Mouse (Mus musculus) retina, postnatal 1 day (tissue): ENCODE measurements around the gene Ola1.

Experiments
- DNase-seq: peaks from one replicate; pipeline ENCODE4 v3.0.0-alpha.2; 2012

Ola1 gene

GRCm38 (mm10) chr2:73146111-73146510 lies 72.6 kb downstream of the Ola1 start:
- DNase-seq, result no peak

GRCm38 (mm10) chr2:73143732-73144131 lies 75.0 kb downstream of the Ola1 start:
- DNase-seq, result peak; percentile 13

GRCm38 (mm10) chr2:73142832-73143470 lies 75.8 kb downstream of the Ola1 start:
- DNase-seq, result peak; percentile 68

GRCm38 (mm10) chr2:73132897-73133296 lies 85.8 kb downstream of the Ola1 start:
- DNase-seq, result no peak

GRCm38 (mm10) chr2:73127686-73128085 lies 91.0 kb downstream of the Ola1 start:
- peak; percentile 5 for DNase-seq

- no peak for DNase-seq
Observed at GRCm38 (mm10) chr2:73118781-73119180, 99.9 kb downstream of the Ola1 start.

- no peak for DNase-seq
Observed at GRCm38 (mm10) chr2:73107089-73107488, 111.6 kb downstream of the Ola1 start.

GRCm38 (mm10) chr2:73096491-73096890 lies 122.2 kb downstream of the Ola1 start:
- no peak for DNase-seq

GRCm38 (mm10) chr2:73095300-73095699 lies 123.4 kb downstream of the Ola1 start:
- no peak for DNase-seq

GRCm38 (mm10) chr2:73093032-73093431 lies 125.7 kb downstream of the Ola1 start:
- DNase-seq, result peak; percentile 17

- DNase-seq, result no peak
Observed at GRCm38 (mm10) chr2:73091302-73091701, 127.4 kb downstream of the Ola1 start.

GRCm38 (mm10) chr2:73087641-73088040 lies 131.1 kb downstream of the Ola1 start:
- DNase-seq, result no peak

GRCm38 (mm10) chr2:73085669-73086304 lies 132.9 kb downstream of the Ola1 start:
- DNase-seq, result peak; percentile 77

- DNase-seq, result no peak
Observed at GRCm38 (mm10) chr2:73082476-73082875, 136.2 kb downstream of the Ola1 start.

GRCm38 (mm10) chr2:73081861-73082260 lies 136.9 kb downstream of the Ola1 start:
- DNase-seq, result no peak

- peak; percentile 28 for DNase-seq
Observed at GRCm38 (mm10) chr2:73080084-73080483, 138.6 kb downstream of the Ola1 start.

- no peak for DNase-seq
Observed at GRCm38 (mm10) chr2:73079311-73079710, 139.4 kb downstream of the Ola1 start.

- no peak for DNase-seq
Observed at GRCm38 (mm10) chr2:73073811-73074472, 144.8 kb downstream of the Ola1 start.

GRCm38 (mm10) chr2:73071201-73071600 lies 147.5 kb downstream of the Ola1 start:
- no peak for DNase-seq

GRCm38 (mm10) chr2:73070449-73071076 lies 148.2 kb downstream of the Ola1 start:
- DNase-seq, result no peak

GRCm38 (mm10) chr2:73069223-73069825 lies 149.4 kb downstream of the Ola1 start:
- DNase-seq, result no peak

- no peak for DNase-seq
Observed at GRCm38 (mm10) chr2:73066307-73067167, 152.2 kb downstream of the Ola1 start.
